Mouse (Mus musculus) c-Kit-positive CD71-positive TER-119-positive erythroid progenitor cells, embryonic 14.5 days (primary cell): ENCODE measurements around the gene Dazap1.
"Not testable (repeated sequence)": the region's sequence is repeated elsewhere in the genome, so short reads cannot be mapped to it uniquely, and the experiment has no call there.

Experiments used
- DNase-seq: peaks from one replicate; pipeline ENCODE4 v3.0.0-alpha.2; 2013; ENCODE audit warnings: low spot score

Gene Dazap1

DNA sequence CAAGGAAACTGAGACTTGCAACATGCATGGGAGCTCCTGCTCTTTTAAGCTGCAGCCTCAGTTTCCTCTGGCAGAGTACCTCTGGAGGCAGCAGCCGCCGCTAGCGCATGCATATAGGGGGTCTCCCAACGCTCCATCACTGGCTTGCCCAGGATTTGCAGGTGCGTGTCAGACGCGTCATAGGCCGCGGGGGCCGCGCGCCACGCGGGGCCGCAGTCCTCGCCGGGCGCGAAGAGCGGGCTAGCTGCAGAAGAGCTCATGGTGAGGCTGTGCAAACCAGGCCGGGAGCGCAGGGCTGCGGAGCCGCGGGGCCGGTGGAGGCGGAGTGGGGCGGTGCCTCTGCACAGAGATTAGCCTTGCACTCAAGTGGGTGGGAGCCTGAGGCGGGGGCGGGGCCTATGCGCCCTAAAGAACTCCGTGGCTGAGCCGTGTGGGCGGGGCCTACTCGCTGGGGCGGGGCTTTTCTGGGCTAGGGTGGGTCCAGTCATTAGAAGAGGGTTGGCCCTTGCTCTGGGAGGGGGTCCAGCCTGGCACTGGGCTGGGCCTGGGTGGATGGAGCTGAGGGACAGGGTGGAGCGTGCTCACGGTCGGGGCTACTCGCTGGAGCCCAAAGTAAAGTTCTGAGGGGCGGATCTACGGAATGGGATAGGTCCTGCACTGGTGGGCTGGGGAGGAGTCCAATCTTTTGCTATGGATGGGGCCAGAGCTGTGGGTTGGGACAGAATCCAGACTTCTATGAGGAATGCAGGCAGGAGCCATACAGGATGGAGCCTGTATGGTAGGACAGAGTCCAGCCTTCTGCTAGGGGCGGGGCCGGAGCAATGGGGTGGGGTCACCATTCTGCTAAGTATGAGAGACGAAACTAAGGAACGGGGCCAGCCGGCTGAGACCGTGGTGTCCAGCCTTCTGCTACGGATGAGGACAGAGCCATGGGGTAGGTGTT lies at the start of gene Dazap1, which contains the start of gene Gamt:
Dazap1 (plus strand) TSS at position 845 of the 943 bp plus-strand sequence.
Gamt (minus strand) TSS at position 371 of the 943 bp plus-strand sequence.
- peak; percentile 97 for DNase-seq

DNA sequence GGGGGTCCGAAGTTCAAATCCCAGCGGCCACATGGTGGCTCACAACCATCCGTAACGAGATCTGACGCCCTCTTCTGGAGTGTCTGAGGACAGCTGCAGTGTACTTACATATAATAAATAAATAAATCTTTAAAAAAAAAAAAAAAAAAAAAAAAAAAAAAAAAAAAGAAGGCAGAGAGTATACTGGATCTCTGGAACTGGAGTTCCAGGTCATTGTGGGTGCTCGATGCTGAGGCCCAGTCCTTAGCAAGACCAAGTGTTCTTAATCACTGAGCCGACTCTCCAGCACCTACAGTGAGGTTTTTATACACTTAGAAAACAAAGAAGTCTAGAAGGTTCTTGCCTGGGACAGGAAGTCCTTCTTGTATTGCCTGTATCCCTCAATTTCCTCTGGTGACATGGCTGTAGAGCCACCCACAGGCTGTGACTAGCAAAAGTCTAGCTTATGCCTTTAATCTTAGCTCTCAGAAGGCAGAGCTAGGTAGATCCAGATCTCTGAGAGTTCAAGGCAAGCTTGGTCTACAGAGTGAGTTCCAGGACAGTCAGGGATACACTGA lies 49.7 kb upstream of the Dazap1 start:
- not testable (repeated sequence) for DNase-seq

DNA sequence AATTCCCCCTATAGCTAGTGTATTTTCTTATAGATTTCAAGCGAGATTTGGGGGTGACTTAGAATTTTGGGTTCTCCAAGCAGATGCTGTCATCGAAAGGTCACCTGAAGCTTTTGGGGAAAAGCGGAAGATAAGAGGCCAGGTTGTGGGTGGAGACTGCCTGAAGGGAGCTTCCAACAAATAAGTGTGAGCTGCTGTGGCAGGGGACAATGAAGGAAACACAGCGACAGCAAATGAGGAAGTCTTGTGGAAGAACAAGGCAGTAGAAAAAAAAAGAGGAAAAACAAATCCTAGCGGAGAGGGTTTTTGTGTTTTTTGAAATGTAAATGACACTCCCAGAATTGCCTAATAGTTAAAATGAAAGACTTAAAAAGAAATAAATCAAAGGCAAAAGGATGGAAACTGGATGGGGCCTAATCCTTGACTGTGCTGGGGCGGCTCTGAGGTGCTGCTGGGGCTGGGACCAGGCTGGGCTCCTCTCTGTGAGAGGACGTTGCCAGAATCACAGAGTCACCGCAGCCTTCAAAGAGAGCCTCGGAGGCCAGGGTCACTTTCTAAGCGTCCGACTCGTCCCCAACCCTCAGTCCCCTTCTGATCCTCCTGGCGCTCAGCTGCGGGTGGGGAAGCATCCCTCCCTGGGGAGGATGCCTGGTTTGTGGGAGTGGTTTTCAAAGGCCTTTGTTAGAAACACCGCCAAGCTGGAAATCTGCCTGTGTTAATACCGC lies 46.1 kb upstream of the Dazap1 start:
- no peak for DNase-seq

DNA sequence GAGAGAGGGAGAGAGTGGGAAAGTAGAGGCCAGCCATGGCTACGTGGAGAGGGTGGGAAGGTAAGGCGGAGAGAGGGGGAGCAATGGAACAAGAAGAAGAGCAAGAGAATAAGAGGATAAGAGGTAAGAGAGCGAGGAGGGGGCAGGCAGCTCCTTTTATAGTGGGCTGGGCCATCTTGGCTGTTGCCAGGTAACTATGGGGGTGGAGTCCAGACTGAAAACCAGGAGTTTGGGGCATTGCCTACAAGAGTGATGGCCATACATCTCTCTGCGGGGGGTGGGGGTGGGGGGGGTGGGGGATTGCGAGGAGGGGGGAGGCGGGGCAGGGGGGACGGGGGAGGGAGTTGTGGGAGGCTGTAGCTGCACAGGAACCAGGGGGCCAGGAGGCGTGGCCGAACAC lies 40.6 kb upstream of the Dazap1 start:
- DNase-seq = no peak

DNA sequence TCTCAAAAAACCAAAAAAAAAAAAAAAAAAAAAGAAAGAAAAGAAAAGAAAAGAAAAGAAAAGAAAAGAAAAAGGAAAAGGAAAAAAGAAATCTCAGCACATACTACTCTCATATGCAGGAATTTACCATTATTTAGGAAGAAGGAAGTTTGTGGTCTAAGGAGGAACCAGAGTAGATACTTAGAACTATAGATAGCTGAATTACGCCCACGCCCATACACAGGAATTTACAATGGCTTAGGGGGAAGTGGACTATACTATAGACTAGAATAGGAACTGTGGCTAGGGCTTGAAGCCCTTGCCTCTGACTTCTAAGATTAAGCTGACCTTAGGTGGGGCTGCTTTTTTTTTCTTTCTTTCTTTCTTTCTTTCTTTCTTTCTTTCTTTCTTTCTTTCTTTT lies 38.1 kb upstream of the Dazap1 start:
- DNase-seq = not testable (repeated sequence)

DNA sequence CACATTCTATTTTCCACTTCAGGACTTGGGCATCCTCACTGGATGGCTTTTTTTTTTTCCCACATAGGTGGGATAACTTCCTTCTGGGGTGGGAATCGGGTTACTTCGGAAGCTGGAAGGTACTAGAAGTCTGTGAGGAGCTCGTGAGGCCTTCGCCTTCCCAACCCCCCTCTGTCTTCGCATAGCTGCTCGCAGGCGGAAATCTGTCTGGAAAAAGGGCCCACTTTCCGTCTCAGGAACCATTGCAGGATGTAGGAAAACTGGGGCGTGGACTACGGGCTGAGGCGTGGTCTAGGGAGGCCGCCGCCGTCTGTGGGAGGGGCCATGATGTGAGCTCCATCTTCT lies 35.2 kb upstream of the Dazap1 start:
- no peak for DNase-seq

DNA sequence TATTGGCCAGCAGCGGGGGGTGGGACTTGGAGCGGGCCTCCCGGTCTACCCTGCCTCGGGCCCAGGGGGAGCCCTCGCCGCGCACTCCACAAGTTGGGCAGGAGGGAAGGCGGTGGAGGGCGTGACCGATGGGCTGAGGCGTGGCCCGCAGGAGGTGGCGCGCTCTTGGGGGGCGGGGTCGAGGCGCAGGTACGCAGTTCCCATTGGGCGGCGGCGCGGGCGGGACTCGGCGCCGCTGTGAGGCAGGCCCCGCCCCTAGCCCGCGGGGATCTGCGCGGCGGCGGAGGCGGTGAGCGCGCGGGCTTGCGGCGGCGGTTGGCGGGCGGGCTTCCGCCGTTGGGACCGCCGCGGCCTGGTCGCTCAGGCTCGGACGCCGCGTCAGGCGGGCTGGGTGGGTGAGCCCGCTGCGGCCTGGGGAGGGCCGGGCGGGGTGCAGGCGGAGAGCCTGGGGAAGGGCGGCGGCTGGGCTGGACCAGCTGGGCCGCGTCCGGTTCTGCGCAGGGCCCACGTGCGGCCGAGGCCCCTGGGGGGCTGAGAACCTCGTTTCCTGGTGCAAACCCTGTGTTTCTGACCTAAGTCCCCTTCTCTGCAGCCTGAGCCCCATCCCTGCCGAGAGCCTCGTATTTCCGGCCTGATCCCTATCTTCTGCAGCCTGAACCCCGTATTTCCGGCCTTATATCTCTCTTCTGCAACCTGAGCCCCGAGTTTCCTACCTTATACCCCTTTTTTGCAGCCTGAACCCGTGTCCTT lies 34.7 kb upstream of the Dazap1 start, which contains the start of gene Mum1:
Mum1 (plus strand) TSS at position 19 of the 750 bp plus-strand sequence.
- DNase-seq = peak; percentile 98

DNA sequence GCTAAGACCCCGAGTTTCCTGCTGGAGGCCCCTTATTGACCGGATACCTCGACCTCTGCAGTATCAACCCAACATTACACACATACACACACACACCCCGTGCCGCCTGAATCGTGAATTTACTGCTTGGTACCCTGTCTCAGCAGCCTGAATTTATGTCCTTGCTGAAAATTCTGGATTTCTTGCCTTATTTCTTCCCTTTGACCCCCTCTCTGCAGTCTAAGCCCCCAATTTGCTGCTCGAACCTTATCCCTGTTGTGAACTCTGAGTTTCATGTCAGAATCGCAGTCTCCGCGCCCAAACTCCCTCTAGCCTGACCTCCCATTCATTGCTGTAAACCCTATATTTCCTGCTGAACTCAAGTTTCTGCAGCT lies 34.1 kb upstream of the Dazap1 start:
- DNase-seq = no peak

DNA sequence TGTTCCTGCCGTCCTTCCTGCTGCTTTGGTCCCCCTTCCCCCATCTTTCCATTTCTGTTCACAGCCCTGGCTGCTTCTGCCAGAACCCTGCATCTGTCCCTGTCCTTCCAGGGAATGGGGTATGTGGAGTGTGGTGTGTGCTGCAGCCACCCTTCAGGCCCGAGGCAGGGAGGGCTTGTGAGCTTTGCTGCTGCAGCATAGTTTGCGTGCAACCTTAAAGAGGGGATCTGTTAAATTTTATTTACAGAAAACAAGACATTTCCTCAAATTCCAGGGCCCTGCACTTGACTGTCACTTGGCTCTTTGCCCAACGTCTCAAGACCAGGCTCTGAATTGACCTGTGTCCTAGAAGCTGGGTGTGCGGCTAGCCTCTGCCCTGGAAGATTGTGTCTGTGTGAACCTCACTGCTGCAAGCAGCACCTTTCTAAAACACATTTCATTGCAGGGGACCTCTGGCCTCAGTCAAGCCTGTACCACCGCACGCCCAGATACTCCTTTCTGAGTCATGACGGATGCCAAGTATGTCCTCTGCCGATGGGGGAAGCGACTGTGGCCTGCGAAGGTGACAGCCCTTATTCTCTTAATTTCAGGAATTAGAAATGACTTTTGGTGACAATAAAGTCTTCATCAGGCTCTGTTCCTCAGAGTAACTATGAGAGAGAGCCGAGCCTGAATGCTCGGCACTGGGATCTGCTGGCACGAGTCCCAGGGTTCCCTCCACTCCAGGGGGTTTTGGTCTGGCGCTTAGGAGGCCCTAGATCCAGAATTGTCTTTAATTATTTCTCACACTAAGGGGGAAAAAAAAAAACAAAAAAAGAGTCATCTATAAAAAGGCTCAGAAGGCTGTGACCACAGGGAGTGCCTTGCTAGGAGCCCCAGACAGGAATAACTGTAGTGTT lies 33.2 kb upstream of the Dazap1 start:
- DNase-seq = no peak

DNA sequence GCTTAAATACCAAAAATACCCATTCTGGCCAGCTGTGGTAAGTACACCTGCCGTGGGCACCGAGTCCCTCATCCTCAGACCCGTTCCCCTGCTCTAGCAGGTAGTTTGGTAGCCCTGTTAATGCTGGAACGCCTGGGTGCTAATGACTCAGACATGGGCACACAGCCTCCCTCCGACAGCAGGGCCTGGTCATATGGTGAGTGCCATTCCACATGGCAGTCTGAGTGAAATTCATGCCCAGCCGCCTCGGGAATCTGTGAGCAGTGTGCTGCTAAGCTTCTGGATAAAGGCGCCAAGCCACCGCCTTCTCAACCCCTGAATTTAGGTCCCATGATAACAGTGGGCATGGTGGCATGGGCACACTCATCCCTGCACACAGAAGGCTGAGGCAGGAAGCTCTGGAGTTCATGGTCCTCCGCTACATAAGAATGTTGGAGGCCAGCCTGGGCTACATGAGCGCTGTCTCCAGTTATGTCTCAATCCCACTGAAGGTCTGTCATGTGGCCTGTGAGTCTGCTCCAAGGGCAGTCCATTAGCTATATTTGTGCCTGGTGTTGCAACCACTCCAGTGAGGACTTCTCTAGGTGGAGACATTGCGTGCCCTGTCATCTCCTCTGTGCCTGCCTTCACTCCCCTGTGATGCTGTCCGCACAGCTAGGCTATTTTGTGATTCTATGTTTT lies 25.0 kb upstream of the Dazap1 start:
- no peak for DNase-seq

DNA sequence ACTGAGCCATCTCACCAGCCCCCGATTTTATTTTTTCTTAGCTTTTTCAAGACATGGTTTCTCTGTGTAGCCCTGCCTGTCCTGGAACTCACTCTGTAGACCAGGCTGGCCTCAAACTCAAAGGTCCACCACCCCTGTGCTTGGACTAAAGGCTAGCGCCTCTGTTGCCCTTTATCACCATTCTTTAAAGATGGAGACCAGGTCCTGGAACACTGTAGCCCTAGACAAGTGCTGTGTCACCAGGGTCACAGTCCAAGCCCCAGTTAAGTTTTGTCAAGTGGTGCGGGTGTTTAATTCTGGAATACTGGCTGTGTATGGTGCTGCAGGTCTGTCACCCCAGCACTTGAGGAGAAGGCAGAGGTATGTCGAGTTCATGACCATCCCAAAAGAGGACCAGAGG lies 24.3 kb upstream of the Dazap1 start:
- no peak for DNase-seq

DNA sequence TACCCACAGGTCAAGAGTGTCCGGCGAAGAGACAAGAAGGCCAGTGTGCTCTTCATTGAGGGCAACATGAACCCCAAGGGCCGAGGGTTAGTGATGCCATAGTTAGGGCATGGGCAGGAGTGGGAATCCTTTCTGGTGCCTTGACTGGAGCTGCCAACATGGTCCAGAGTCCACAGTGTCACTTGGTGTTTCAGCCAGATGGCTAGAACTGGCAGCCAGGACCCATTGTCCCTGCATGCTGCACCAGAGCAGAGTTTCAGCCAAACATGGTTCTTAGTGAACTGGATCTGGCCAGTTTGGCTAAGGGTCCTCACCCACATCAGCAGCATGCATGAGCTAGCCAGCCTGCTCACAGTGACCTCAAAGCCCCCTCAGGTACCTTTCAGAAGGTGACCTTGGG lies 23.0 kb upstream of the Dazap1 start:
- DNase-seq = no peak

DNA sequence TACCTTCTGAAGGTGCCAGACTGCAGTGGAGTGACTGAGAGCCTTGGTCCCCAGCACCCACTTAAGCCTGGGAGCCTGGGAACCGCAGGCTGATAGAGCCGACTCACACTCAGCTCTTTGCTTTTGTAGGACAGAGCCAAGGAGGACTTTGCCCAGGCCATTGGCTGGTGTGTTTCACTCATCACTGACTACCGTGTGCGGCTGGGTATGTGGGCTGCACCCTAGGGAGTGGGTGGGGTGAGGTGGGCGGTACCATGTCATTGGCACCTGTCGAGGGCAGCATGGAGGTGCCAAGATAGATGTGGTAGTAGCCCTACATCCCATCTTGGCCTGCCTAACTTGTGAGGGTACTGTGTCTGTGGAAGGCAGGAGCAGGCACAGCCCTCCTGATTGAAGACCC lies 21.5 kb upstream of the Dazap1 start:
- no peak for DNase-seq

DNA sequence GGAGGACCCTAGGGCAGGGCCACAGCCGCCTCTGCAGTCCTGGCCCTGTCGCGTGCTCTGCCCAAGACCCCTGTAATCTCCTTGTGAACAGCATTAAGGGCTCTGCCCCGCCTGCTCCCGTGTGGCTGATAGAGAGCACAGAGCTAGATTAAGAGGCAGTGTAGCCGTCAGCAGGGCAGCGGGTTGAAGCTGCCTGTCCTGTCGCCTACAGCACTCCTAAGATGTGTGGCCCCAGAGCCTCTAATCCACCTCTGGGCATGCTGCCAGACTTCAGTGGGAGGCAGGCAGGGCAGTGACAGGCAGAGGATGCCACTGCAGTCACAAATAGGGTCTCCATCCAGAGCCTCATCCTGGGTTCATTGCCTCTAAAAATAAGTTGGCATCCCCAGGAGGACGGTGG lies 19.2 kb upstream of the Dazap1 start:
- DNase-seq = no peak

DNA sequence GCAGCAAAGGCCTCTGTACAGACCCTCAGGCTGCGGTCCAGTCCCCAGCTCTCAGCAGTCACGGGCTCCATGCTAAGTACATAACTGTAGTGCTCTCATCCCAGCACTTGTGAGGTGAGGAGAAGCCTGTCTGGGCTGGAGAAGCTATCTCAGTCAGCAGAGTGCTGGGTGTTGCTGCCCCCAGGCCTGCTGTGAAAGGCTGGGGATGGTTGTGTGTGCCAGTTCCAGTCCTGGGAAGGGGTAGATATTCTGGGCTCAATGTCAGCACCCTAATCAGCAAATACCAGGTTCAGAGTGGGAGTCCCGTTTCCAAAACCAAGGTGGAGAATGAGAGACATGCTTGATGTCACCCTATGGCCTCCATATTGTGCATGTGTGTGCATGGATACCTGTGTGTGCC lies 18.7 kb upstream of the Dazap1 start:
- no peak for DNase-seq

DNA sequence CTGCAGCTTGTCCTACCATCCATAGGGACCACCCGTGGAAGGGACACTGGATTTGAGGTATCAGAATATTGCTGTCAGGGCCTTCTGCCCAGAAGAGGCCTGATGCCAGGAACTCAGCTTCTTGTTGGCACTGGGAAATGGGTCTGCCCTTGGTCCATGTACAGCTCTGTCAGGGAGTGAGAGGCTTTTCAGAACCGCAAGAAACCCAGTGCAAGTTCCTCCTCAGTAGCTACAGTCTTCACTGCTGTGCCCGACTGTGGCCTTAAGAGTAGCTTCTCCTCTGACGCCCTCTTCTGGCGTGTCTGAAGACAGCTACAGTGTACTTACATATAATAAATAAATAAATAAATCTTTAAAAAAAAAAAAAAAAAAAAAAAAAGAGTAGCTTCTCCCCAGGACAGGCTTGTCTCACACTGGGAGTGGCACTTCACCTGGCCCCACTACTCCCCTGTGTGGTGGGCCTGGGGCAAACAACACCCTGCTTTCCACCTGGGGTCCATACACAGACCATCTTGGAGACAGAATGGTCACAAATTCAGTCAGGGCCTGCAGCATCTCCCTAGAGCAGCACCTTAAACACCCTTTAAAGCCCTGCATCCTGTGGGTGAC lies 16.4 kb upstream of the Dazap1 start:
- no peak for DNase-seq

DNA sequence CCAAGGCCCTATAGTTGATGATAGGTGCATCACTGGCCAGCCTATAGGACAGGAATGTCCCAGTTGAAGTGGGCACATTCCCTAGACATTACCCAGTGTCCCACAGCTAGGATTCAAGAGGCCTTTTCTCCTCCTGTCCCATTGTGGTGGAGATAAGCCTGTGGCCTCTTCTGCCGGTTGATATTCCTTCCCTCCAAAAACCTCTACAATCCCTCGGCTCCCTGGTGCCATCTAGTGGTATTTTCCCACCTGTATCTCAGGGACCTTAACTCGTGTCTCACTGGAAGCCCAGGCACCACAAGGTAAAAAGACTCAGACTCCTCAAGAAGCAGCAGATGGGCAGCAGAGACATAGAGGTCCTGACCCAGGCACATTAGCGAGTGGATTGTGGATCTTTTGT lies 15.7 kb upstream of the Dazap1 start:
- DNase-seq = peak; percentile 91

DNA sequence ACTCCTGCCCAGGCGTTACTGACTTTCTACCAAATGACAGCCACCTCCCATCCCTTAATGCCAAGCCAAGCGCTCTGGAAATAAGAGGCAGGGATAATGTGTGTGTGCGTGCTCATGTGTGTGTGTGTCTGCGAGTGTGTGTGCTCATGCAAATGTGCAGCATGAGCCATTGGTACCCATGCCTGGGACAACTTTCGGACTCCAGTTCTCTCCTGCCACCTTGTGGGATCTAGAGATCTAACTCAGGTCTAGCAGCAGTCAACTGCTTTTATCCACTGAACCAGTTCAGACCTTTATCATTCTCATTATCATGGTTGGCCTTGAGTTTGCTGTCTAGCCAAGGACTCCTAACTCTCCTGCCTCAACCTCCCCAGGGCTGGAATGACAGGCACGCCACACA lies 13.4 kb upstream of the Dazap1 start:
- DNase-seq = no peak

DNA sequence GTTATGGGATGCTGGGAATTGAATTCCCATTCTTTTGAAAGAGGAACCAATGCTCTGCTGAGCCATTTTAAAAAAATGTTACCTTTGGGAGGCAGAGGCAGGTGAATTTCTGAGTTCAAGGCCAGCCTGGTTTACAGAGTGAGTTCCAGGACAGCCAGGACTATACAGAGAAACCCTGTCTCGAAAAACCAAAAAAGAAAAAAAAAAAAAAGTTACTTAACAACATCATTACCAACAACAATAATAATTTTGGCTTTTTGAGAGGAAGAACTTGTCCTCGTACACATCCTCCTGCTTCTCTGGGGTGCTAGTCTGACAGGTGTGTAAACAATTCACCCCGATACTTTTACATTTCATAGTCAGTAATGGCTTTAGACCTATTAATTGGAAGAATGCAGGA lies 12.8 kb upstream of the Dazap1 start:
- DNase-seq = not testable (repeated sequence)
